Mouse (Mus musculus) testis, adult 2 months (tissue): ENCODE measurements at regions not wholly inside any gene's neighbourhood (a gene's known extent, or its start where the extent isn't known, plus 50 kb on each side); places are given as distances from the start of the nearest gene placed in this dataset.

Source experiments
- H3K27ac ChIP-seq: fragments of 200-500 bp; 2 replicates; pipeline ENCODE4 v1.5.1; 2012; ENCODE audit warnings: low read depth, low read length; ENCODE audit not compliant: control insufficient read depth, insufficient read depth
- H3K27me3 ChIP-seq: fragments of 200-500 bp; 2 replicates; pipeline ENCODE4 v1.6.1; 2012; ENCODE audit warnings: mild to moderate bottlenecking, low read length, moderate library complexity; ENCODE audit not compliant: control insufficient read depth, insufficient read depth
- H3K36me3 ChIP-seq: fragments of 200-500 bp; 2 replicates; pipeline ENCODE4 v1.6.1; 2012; ENCODE audit warnings: mild to moderate bottlenecking, low read length; ENCODE audit not compliant: control insufficient read depth, insufficient read depth
- H3K4me1 ChIP-seq: fragments of 200-500 bp; 2 replicates; pipeline ENCODE4 v1.6.1; 2012; ENCODE audit warnings: low read length; ENCODE audit not compliant: control insufficient read depth, insufficient read depth
- H3K4me3 ChIP-seq: fragments of 200-500 bp; 2 replicates; pipeline ENCODE4 v1.5.1; 2012; ENCODE audit warnings: low read depth, mild to moderate bottlenecking, low read length, moderate library complexity, mixed read lengths; ENCODE audit not compliant: control insufficient read depth
- CTCF ChIP-seq: fragments of 200-500 bp; IDR thresholded peaks from 2 replicates; pipeline ENCODE4 v1.5.1; 2012; ENCODE audit warnings: low read depth, mild to moderate bottlenecking, inconsistent platforms, low read length, moderate library complexity; ENCODE audit not compliant: control insufficient read depth, insufficient read depth, insufficient replicate concordance
- POLR2A ChIP-seq: fragments of 200-500 bp; IDR thresholded peaks from 2 replicates; pipeline ENCODE4 v1.6.1; 2012; ENCODE audit warnings: low read depth, mild to moderate bottlenecking, inconsistent platforms, low read length, moderate library complexity; ENCODE audit not compliant: control insufficient read depth

- H3K27ac ChIP-seq = no peak overlapping the region
- H3K36me3 ChIP-seq = no peaks in the 10 kb centered on the region
- no peak for TF ChIP-seq CTCF
- TF ChIP-seq POLR2A = no peak
- H3K4me1 ChIP-seq = no peaks in the 10 kb centered on the region
- no peaks in the 10 kb centered on the region for H3K27me3 ChIP-seq
- peak overlapping the region; percentile 82 for H3K4me3 ChIP-seq
These were observed 98.2 kb downstream of the Aipl1 start for GRCm38 (mm10) chr11:71939066-71939465.

GRCm38 (mm10) chr11:71937108-71937507 is 100.2 kb downstream of the Aipl1 start:
- Histone ChIP-seq H3K27ac (no peak overlapping the region), H3K27me3 (no peaks in the 10 kb centered on the region), H3K4me3 (0 out of 2 replicates have a peak overlapping the region, but pooled peaks have one; percentile 19), H3K4me1 (no peaks in the 10 kb centered on the region), H3K36me3 (no peaks in the 10 kb centered on the region)
- no peak for TF ChIP-seq CTCF
- no peak for TF ChIP-seq POLR2A

GRCm38 (mm10) chr11:71929716-71930488 is 107.4 kb downstream of the Aipl1 start:
- Histone ChIP-seq H3K27ac (no peak overlapping the region), H3K36me3 (no peaks in the 10 kb centered on the region)

GRCm38 (mm10) chr11:71914665-71915064 is 122.6 kb downstream of the Aipl1 start:
- no peak overlapping the region for H3K4me3 ChIP-seq
- H3K36me3 ChIP-seq = no peaks in the 10 kb centered on the region
- no peaks in the 10 kb centered on the region for H3K27me3 ChIP-seq
- TF ChIP-seq CTCF (no peak), POLR2A (no peak)
- no peaks in the 10 kb centered on the region for H3K4me1 ChIP-seq
- H3K27ac ChIP-seq = no peak overlapping the region

More at GRCm38 (mm10) chr11:71929716-71930488, 107.4 kb downstream of the Aipl1 start:
- TF ChIP-seq POLR2A (no peak), CTCF (no peak)
- Histone ChIP-seq H3K4me1 (no peaks in the 10 kb centered on the region), H3K4me3 (no peak overlapping the region), H3K27me3 (no peaks in the 10 kb centered on the region)

GRCm38 (mm10) chr11:71912626-71913025 is 124.7 kb downstream of the Aipl1 start:
- Histone ChIP-seq H3K27ac (no peak overlapping the region), H3K36me3 (no peaks in the 10 kb centered on the region), H3K4me1 (no peaks in the 10 kb centered on the region), H3K4me3 (no peak overlapping the region), H3K27me3 (no peaks in the 10 kb centered on the region)
- no peak for TF ChIP-seq POLR2A
- TF ChIP-seq CTCF = no peak

GRCm38 (mm10) chr11:71911284-71911683 is 126.0 kb downstream of the Aipl1 start:
- TF ChIP-seq POLR2A = no peak
- no peak for TF ChIP-seq CTCF
- H3K27me3 ChIP-seq = no peaks in the 10 kb centered on the region
- H3K4me3 ChIP-seq = no peak overlapping the region
- no peaks in the 10 kb centered on the region for H3K4me1 ChIP-seq
- no peak overlapping the region for H3K27ac ChIP-seq
- H3K36me3 ChIP-seq = no peaks in the 10 kb centered on the region

- H3K4me3 ChIP-seq = no peak overlapping the region
- no peaks in the 10 kb centered on the region for H3K27me3 ChIP-seq
- no peaks in the 10 kb centered on the region for H3K4me1 ChIP-seq
- H3K27ac ChIP-seq = no peak overlapping the region
- H3K36me3 ChIP-seq = no peaks in the 10 kb centered on the region
- TF ChIP-seq POLR2A (no peak), CTCF (no peak)
These were observed 128.7 kb downstream of the Aipl1 start for GRCm38 (mm10) chr11:71908616-71909015.
